Mouse (Mus musculus) E14TG2a.4 (cell line): ENCODE data around the gene Loxl1.

Experiments used
- CTCF ChIP-seq: conservative IDR thresholded peaks from 2 replicates; pipeline ENCODE4 v1.5.1; 2014; ENCODE audit warnings: low read length
- NANOG ChIP-seq: IDR thresholded peaks from 2 replicates; pipeline ENCODE4 v1.6.1; 2014; ENCODE audit warnings: borderline replicate concordance, low read length, mixed read lengths

GRCm38 (mm10) chr9:58275797-58276196 lies 37.2 kb downstream of the Loxl1 start:
- TF ChIP-seq CTCF (no peak), NANOG (no peak)
